Mouse (Mus musculus): ENCODE data around the gene Ggcx. TPM values are rescaled to one million over a fixed set of nuclear protein-coding genes. Genes with fewer than 3 reads are reported as not detected.

Gene Ggcx
- polyA plus RNA-seq, 1 experiment from 2014 or later: 10.7 TPM

DNA sequence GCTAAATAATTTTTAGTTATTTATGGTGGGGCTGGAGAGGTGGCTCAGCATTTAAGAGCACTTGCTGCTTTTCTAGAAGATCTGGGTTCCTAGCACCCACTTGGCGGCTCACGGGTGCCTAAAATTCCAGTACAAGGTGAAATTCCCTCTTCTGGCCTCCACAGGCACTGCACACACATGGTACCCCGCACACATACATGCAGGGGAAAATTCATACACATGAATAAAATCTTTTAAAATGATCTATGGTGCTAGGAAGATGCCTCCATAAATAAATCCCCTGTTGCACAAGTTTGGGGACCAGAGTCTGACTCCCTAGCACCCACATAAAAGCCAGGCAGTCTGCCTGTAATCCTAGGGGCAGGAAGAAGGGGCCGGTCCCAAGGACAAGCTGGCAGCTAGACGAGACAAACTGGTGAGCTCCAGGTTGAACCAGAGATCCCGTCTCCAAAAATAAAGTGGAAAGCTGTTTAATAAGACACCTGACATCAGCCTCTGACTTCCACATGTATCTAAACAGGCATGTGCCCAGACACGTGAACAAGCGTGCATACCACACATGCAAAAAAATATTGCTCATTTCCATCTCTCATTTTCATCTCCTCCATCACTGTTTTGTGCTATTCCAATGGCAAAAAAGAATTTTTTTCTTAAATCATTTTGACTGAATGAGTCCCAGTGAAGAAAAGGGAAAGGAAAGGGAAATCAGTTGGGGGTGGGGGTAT is 35.4 kb upstream of the Ggcx start:
- TF ChIP-seq CTCF (IDR thresholded peaks at IDR 0.05; ENCODE audit: low read depth) (no peak), EP300 (optimal IDR thresholded peaks at IDR 0.05) (no peak)
- Histone ChIP-seq H3K4me3 (ENCODE audit: low read depth, low read length) (no peak overlapping the region), H3K4me1 (replicated peaks; ENCODE audit: control insufficient read depth, insufficient read depth) (no peaks in the 10 kb centered on the region), H3K9ac (ENCODE audit: low read length) (no peak overlapping the region), H3K36me3 (ENCODE audit: control insufficient read depth, insufficient read depth, low read length) (no peaks in the 10 kb centered on the region), H3K9me3 (ENCODE audit: control insufficient read depth, low read length) (no peaks in the 10 kb centered on the region), H3K27me3 (ENCODE audit: control insufficient read depth, insufficient read depth, low read length) (no peaks in the 10 kb centered on the region), H3K27ac (replicated peaks) (no peak overlapping the region), H3K4me2 (replicated peaks; ENCODE audit: low read depth) (no peak overlapping the region)
- DNase-seq (ENCODE audit: low spot score) (no peak), ATAC-seq (ENCODE audit: low FRiP score, low TSS enrichment) (no peak)
- 88% methylated on average over 8 of the region's 8 CpGs for WGBS

DNA sequence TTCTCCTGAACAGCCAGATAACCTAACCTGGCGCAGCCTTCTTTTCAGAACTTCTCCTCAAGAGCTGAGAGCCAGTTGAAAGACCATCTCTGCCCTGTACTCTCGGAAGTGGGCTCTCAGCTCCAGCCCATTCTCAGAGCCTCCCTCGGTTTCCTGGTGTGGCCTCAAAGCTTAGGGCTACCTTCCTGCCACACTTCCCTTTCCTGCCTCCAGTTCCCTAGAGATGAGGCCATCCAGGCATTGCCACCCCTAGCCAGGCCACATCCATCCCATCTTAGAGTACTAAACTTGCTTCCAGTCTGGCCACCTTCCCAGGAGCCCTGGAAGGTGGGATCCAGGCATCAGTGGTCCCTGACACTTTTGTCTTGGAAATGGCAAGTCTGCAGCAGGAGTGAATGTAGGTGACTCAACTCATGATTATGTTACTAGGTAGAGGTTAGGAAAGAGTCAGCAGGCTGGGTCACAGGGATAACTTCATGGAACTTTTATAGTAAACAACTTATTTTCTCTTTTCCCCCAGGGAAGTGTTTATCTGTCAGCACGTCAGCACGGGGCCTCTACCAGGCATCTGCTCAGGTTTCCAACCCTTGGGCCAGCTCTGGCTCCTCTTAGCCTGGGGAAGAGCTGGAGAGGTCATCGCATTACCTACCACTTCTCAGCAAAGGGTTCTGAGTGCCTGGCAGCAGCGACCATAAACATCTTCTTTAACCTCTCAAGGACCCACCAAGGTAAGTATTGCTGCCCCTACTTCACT is 34.6 kb upstream of the Ggcx start:
- Histone ChIP-seq H3K4me2 (replicated peaks; ENCODE audit: low read depth) (peak overlapping the region; percentile 65), H3K36me3 (ENCODE audit: control insufficient read depth, insufficient read depth, low read length) (no peaks in the 10 kb centered on the region), H3K27ac (replicated peaks) (peak overlapping the region; percentile 67), H3K4me1 (replicated peaks; ENCODE audit: control insufficient read depth, insufficient read depth) (no peaks in the 10 kb centered on the region), H3K9me3 (ENCODE audit: control insufficient read depth, low read length) (no peaks in the 10 kb centered on the region), H3K4me3 (ENCODE audit: low read depth, low read length) (peak overlapping the region; percentile 58), H3K9ac (ENCODE audit: low read length) (peak overlapping the region; percentile 69), H3K27me3 (ENCODE audit: control insufficient read depth, insufficient read depth, low read length) (no peaks in the 10 kb centered on the region)
- DNase-seq (ENCODE audit: low spot score) (no peak), ATAC-seq (ENCODE audit: low FRiP score, low TSS enrichment) (0 out of 2 replicates have a peak, but pooled peaks have one; percentile 1)
- 43% methylated on average over 7 of the region's 7 CpGs for WGBS
- TF ChIP-seq CTCF (IDR thresholded peaks at IDR 0.05; ENCODE audit: low read depth): no peak
- TF ChIP-seq EP300 (optimal IDR thresholded peaks at IDR 0.05): no peak

DNA sequence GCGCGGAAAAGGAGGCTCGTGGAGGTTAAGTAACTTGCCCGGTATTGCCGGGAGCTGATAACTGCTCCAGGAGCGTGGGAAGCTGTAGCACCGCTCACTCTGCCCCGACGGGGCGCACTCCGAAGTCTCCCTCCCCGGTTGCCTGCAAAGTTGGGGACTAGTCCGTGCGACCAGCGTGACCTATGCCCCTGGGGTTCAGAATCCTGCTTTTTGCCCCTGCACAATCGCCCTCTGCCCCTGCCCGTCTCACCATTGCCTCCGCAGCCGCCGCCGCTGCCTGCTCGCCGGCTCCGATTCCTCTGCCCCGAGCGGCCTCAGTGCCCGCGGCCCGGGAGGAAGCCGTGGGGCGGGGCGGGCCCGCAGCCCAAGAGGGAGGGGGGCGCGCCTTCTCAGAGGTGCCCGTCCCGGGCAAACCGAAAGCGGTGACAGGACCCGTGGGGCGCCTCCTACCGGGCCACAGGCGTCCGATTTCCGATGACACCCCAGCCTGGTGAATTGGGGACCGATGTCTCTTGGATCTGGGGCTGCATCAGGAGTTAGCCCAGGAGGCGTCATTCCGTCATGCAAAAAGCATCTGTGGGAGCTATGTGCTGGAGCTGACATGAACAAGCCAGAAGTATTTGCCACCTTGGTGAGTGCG is 33.9 kb upstream of the Ggcx start, which contains the start of gene Vamp5:
Gene Vamp5 (minus strand): TSS at position 338 of the 640 bp plus-strand sequence.
- Histone ChIP-seq H3K4me1 (replicated peaks; ENCODE audit: control insufficient read depth, insufficient read depth) (no peaks in the 10 kb centered on the region), H3K9me3 (ENCODE audit: control insufficient read depth, low read length) (no peaks in the 10 kb centered on the region), H3K4me2 (replicated peaks; ENCODE audit: low read depth) (peak within 1 kb of the TSS; percentile 65), H3K4me3 (ENCODE audit: low read depth, low read length) (peak within 1 kb of the TSS; percentile 58), H3K27ac (replicated peaks) (peak within 1 kb of the TSS; percentile 67), H3K27me3 (ENCODE audit: control insufficient read depth, insufficient read depth, low read length) (no peaks in the 10 kb centered on the region), H3K9ac (ENCODE audit: low read length) (peak within 1 kb of the TSS; percentile 69), H3K36me3 (ENCODE audit: control insufficient read depth, insufficient read depth, low read length) (peaks cover 4% of the 10 kb centered on the region; the same call in 1 of the 2 replicates)
- DNase-seq (ENCODE audit: low spot score): peak; percentile 87
- peak; percentile 62 for TF ChIP-seq CTCF (IDR thresholded peaks at IDR 0.05; ENCODE audit: low read depth)
- no peak for TF ChIP-seq EP300 (optimal IDR thresholded peaks at IDR 0.05)
- under 1% methylated on average over 47 of the region's 49 CpGs for WGBS
- peak; percentile 82 for ATAC-seq (ENCODE audit: low FRiP score, low TSS enrichment)

- Histone ChIP-seq H3K27me3 (ENCODE audit: control insufficient read depth, insufficient read depth, low read length) (no peaks in the 10 kb centered on the region), H3K9ac (ENCODE audit: low read length) (no peak overlapping the region), H3K4me2 (replicated peaks; ENCODE audit: low read depth) (no peak overlapping the region), H3K9me3 (ENCODE audit: control insufficient read depth, low read length) (no peaks in the 10 kb centered on the region), H3K4me3 (ENCODE audit: low read depth, low read length) (no peak overlapping the region), H3K4me1 (replicated peaks; ENCODE audit: control insufficient read depth, insufficient read depth) (no peaks in the 10 kb centered on the region), H3K36me3 (ENCODE audit: control insufficient read depth, insufficient read depth, low read length) (peaks cover 6% of the 10 kb centered on the region; the same call in 1 of the 2 replicates), H3K27ac (replicated peaks) (no peak overlapping the region)
- TF ChIP-seq EP300 (optimal IDR thresholded peaks at IDR 0.05) (no peak), CTCF (IDR thresholded peaks at IDR 0.05; ENCODE audit: low read depth) (no peak)
- DNase-seq (ENCODE audit: low spot score) (no peak), ATAC-seq (ENCODE audit: low FRiP score, low TSS enrichment) (no peak)
- WGBS: 75% methylated on average over 6 of the region's 6 CpGs
Measured at GRCm38 (mm10) chr6:72382494-72382893, 31.6 kb upstream of the Ggcx start.

DNA sequence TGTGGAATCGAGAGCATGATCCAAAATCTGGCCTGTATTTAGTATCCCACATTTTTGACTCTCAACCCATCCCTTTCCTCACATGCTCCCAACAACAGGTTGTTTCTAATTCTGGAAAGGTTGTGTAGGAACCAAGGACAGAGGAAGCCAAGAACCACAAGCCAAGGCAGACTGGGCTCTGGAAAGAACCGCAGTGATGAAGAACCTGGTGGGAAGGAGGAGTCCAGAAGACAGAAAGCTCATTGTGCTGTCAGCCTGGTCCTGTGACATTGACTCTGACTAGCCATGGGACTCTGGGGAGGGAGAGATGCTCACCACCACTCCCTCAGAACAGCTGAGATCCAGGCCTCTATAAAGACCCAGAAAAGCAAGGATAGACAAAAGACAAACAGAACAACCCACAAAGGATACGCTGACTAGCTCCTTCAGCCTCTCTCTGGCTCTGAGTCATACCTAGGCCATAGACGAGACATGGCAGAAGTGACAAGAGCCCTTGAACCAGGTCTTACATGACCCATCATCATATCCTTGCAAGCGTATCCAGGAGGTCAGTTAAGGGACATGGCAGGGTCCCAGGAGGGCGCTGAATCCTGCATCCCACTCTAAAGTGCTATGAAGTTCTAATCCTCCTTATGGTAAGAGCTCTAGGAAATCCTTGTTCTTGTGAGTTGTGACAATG is 30.8 kb upstream of the Ggcx start:
- DNase-seq (ENCODE audit: low spot score) (no peak), ATAC-seq (ENCODE audit: low FRiP score, low TSS enrichment) (no peak)
- no peaks in the 10 kb centered on the region for H3K4me1 ChIP-seq (replicated peaks; ENCODE audit: control insufficient read depth, insufficient read depth)
- H3K4me3 ChIP-seq (ENCODE audit: low read depth, low read length): no peak overlapping the region
- 77% methylated on average over 6 of the region's 6 CpGs for WGBS
- no peak overlapping the region for H3K4me2 ChIP-seq (replicated peaks; ENCODE audit: low read depth)
- H3K9ac ChIP-seq (ENCODE audit: low read length): no peak overlapping the region
- H3K36me3 ChIP-seq (ENCODE audit: control insufficient read depth, insufficient read depth, low read length): peaks cover 6% of the 10 kb centered on the region; the same call in 1 of the 2 replicates
- TF ChIP-seq EP300 (optimal IDR thresholded peaks at IDR 0.05) (no peak), CTCF (IDR thresholded peaks at IDR 0.05; ENCODE audit: low read depth) (no peak)
- H3K27me3 ChIP-seq (ENCODE audit: control insufficient read depth, insufficient read depth, low read length): no peaks in the 10 kb centered on the region
- no peak overlapping the region for H3K27ac ChIP-seq (replicated peaks)
- H3K9me3 ChIP-seq (ENCODE audit: control insufficient read depth, low read length): no peaks in the 10 kb centered on the region

Data from stomach, postnatal 0 days (tissue).